Mouse (Mus musculus): ENCODE data around the gene Yju2. TPM values are rescaled to one million over a fixed set of nuclear protein-coding genes. Genes with fewer than 3 reads are reported as not detected.
A peak's percentile ranks its signal among the peaks of the same experiment; 100 is the strongest.

The Yju2 gene
- polyA plus RNA-seq, 1 experiment from 2014 or later = 22.3 TPM

- no peaks in the 10 kb centered on the region for H3K27me3 ChIP-seq (ENCODE audit: control insufficient read depth, insufficient read depth, low read length)
- no peak overlapping the region for H3K4me2 ChIP-seq (ENCODE audit: low read depth, severe bottlenecking)
- H3K36me3 ChIP-seq (ENCODE audit: control insufficient read depth, insufficient read depth, low read length) = 0 out of 2 replicates have a peak, but pooled peaks cover 2% of the 10 kb centered on the region
- no peak for DNase-seq (ENCODE audit: low spot score)
- no peak overlapping the region for H3K27ac ChIP-seq (replicated peaks; ENCODE audit: low read depth, low read length)
- WGBS = 45% methylated on average over 3 of the region's 3 CpGs
- no peaks in the 10 kb centered on the region for H3K4me1 ChIP-seq (ENCODE audit: control insufficient read depth, insufficient read depth, low read length)
- H3K9me3 ChIP-seq (ENCODE audit: control insufficient read depth, low read length) = no peaks in the 10 kb centered on the region
- no peak for ATAC-seq (ENCODE audit: insufficient number of reproducible peaks, low FRiP score, low TSS enrichment, low read depth)
- no peak overlapping the region for H3K4me3 ChIP-seq (ENCODE audit: low read depth, low read length)
- no peak overlapping the region for H3K9ac ChIP-seq (ENCODE audit: low read length)
Measured at GRCm38 (mm10) chr17:55977301-55977700, 18.4 kb downstream of the Yju2 start.

GRCm38 (mm10) chr17:55986030-55986961 is 27.4 kb downstream of the Yju2 start, which contains the start of gene Fsd1:
Fsd1 (plus strand) TSS chr17:55986509.
- Histone ChIP-seq H3K36me3 (ENCODE audit: control insufficient read depth, insufficient read depth, low read length) (no peaks in the 10 kb centered on the region), H3K27me3 (ENCODE audit: control insufficient read depth, insufficient read depth, low read length) (no peaks in the 10 kb centered on the region), H3K4me1 (ENCODE audit: control insufficient read depth, insufficient read depth, low read length) (peaks cover 2% of the 10 kb centered on the region; the same call in 1 of the 2 replicates), H3K9me3 (ENCODE audit: control insufficient read depth, low read length) (no peaks in the 10 kb centered on the region), H3K9ac (ENCODE audit: low read length) (peak within 1 kb of the TSS; percentile 65), H3K4me3 (ENCODE audit: low read depth, low read length) (peak within 1 kb of the TSS; percentile 63), H3K27ac (replicated peaks; ENCODE audit: low read depth, low read length) (no peak within 1 kb of the TSS), H3K4me2 (ENCODE audit: low read depth, severe bottlenecking) (peak within 1 kb of the TSS; percentile 92)
- peak; percentile 86 for DNase-seq (ENCODE audit: low spot score)
- ATAC-seq (ENCODE audit: insufficient number of reproducible peaks, low FRiP score, low TSS enrichment, low read depth) = peak; percentile 51; the same call in 1 of the 2 replicates
- 10% methylated on average over 35 of the region's 35 CpGs for WGBS

GRCm38 (mm10) chr17:55990278-55990898 is 31.5 kb downstream of the Yju2 start:
- Histone ChIP-seq H3K4me2 (ENCODE audit: low read depth, severe bottlenecking) (no peak overlapping the region), H3K4me1 (ENCODE audit: control insufficient read depth, insufficient read depth, low read length) (peaks cover 2% of the 10 kb centered on the region; the same call in 1 of the 2 replicates), H3K9ac (ENCODE audit: low read length) (no peak overlapping the region), H3K9me3 (ENCODE audit: control insufficient read depth, low read length) (no peaks in the 10 kb centered on the region), H3K36me3 (ENCODE audit: control insufficient read depth, insufficient read depth, low read length) (no peaks in the 10 kb centered on the region), H3K4me3 (ENCODE audit: low read depth, low read length) (no peak overlapping the region), H3K27me3 (ENCODE audit: control insufficient read depth, insufficient read depth, low read length) (no peaks in the 10 kb centered on the region), H3K27ac (replicated peaks; ENCODE audit: low read depth, low read length) (no peak overlapping the region)
- ATAC-seq (ENCODE audit: insufficient number of reproducible peaks, low FRiP score, low TSS enrichment, low read depth) = no peak; the same call in 1 of the 2 replicates
- no peak for DNase-seq (ENCODE audit: low spot score)
- 84% methylated on average over 8 of the region's 8 CpGs for WGBS

GRCm38 (mm10) chr17:55996007-55996406 is 37.1 kb downstream of the Yju2 start:
- Histone ChIP-seq H3K9ac (ENCODE audit: low read length) (no peak overlapping the region), H3K4me1 (ENCODE audit: control insufficient read depth, insufficient read depth, low read length) (no peaks in the 10 kb centered on the region), H3K27ac (replicated peaks; ENCODE audit: low read depth, low read length) (no peak overlapping the region), H3K4me2 (ENCODE audit: low read depth, severe bottlenecking) (no peak overlapping the region), H3K4me3 (ENCODE audit: low read depth, low read length) (no peak overlapping the region), H3K36me3 (ENCODE audit: control insufficient read depth, insufficient read depth, low read length) (0 out of 2 replicates have a peak, but pooled peaks cover 2% of the 10 kb centered on the region), H3K27me3 (ENCODE audit: control insufficient read depth, insufficient read depth, low read length) (peaks cover 6% of the 10 kb centered on the region; the same call in 1 of the 2 replicates), H3K9me3 (ENCODE audit: control insufficient read depth, low read length) (no peaks in the 10 kb centered on the region)
- ATAC-seq (ENCODE audit: insufficient number of reproducible peaks, low FRiP score, low TSS enrichment, low read depth) = no peak
- no peak for DNase-seq (ENCODE audit: low spot score)
- 90% methylated on average over 15 of the region's 15 CpGs for WGBS

GRCm38 (mm10) chr17:55999794-56000499 is 41.0 kb downstream of the Yju2 start:
- Histone ChIP-seq H3K27ac (replicated peaks; ENCODE audit: low read depth, low read length) (no peak overlapping the region), H3K4me3 (ENCODE audit: low read depth, low read length) (peak overlapping the region; percentile 16; the same call in 1 of the 2 replicates), H3K4me2 (ENCODE audit: low read depth, severe bottlenecking) (peak overlapping the region; percentile 32), H3K9me3 (ENCODE audit: control insufficient read depth, low read length) (no peaks in the 10 kb centered on the region), H3K4me1 (ENCODE audit: control insufficient read depth, insufficient read depth, low read length) (no peaks in the 10 kb centered on the region), H3K36me3 (ENCODE audit: control insufficient read depth, insufficient read depth, low read length) (0 out of 2 replicates have a peak, but pooled peaks cover 2% of the 10 kb centered on the region), H3K9ac (ENCODE audit: low read length) (0 out of 2 replicates have a peak overlapping the region, but pooled peaks have one; percentile 17), H3K27me3 (ENCODE audit: control insufficient read depth, insufficient read depth, low read length) (peaks cover 6% of the 10 kb centered on the region; the same call in 1 of the 2 replicates)
- 5% methylated on average over 30 of the region's 30 CpGs for WGBS
- ATAC-seq (ENCODE audit: insufficient number of reproducible peaks, low FRiP score, low TSS enrichment, low read depth) (peak; percentile 49; the same call in 1 of the 2 replicates), DNase-seq (ENCODE audit: low spot score) (peak; percentile 49)

GRCm38 (mm10) chr17:56003000-56003399 is 44.1 kb downstream of the Yju2 start:
- H3K27me3 ChIP-seq (ENCODE audit: control insufficient read depth, insufficient read depth, low read length) = peaks cover 9% of the 10 kb centered on the region; the same call in 1 of the 2 replicates
- H3K4me2 ChIP-seq (ENCODE audit: low read depth, severe bottlenecking) = no peak overlapping the region
- H3K9me3 ChIP-seq (ENCODE audit: control insufficient read depth, low read length) = peaks cover 3% of the 10 kb centered on the region; the same call in 1 of the 2 replicates
- H3K4me1 ChIP-seq (ENCODE audit: control insufficient read depth, insufficient read depth, low read length) = peaks cover 9% of the 10 kb centered on the region; the same call in 1 of the 2 replicates
- no peak overlapping the region for H3K9ac ChIP-seq (ENCODE audit: low read length)
- ATAC-seq (ENCODE audit: insufficient number of reproducible peaks, low FRiP score, low TSS enrichment, low read depth) (no peak), DNase-seq (ENCODE audit: low spot score) (no peak)
- H3K4me3 ChIP-seq (ENCODE audit: low read depth, low read length) = no peak overlapping the region
- no peaks in the 10 kb centered on the region for H3K36me3 ChIP-seq (ENCODE audit: control insufficient read depth, insufficient read depth, low read length)
- 85% methylated on average over 3 of the region's 3 CpGs for WGBS
- H3K27ac ChIP-seq (replicated peaks; ENCODE audit: low read depth, low read length) = no peak overlapping the region

GRCm38 (mm10) chr17:56005415-56006061 is 46.6 kb downstream of the Yju2 start, which contains the start of the genes Stap2 and Mpnd:
Stap2 (minus strand) TSS chr17:56005584.
Mpnd (plus strand) TSS chr17:56005711.
- H3K4me3 ChIP-seq (ENCODE audit: low read depth, low read length) = no peak within 1 kb of the TSS
- peak within 1 kb of the TSS; percentile 7; the same call in 1 of the 2 replicates for H3K4me2 ChIP-seq (ENCODE audit: low read depth, severe bottlenecking)
- H3K9me3 ChIP-seq (ENCODE audit: control insufficient read depth, low read length) = peaks cover 3% of the 10 kb centered on the region
- DNase-seq (ENCODE audit: low spot score) (peak; percentile 63), ATAC-seq (ENCODE audit: insufficient number of reproducible peaks, low FRiP score, low TSS enrichment, low read depth) (no peak)
- 45% methylated on average over 13 of the region's 13 CpGs for WGBS
- peaks cover 6% of the 10 kb centered on the region; the same call in 1 of the 2 replicates for H3K27me3 ChIP-seq (ENCODE audit: control insufficient read depth, insufficient read depth, low read length)
- H3K9ac ChIP-seq (ENCODE audit: low read length) = no peak within 1 kb of the TSS
- H3K27ac ChIP-seq (replicated peaks; ENCODE audit: low read depth, low read length) = 0 out of 2 replicates have a peak within 1 kb of the TSS, but pooled peaks have one; percentile 26
- no peaks in the 10 kb centered on the region for H3K36me3 ChIP-seq (ENCODE audit: control insufficient read depth, insufficient read depth, low read length)
- H3K4me1 ChIP-seq (ENCODE audit: control insufficient read depth, insufficient read depth, low read length) = peaks cover 18% of the 10 kb centered on the region
